Mouse (Mus musculus) brain, embryonic 14.5 days (tissue): ENCODE results near the gene Hdac6. TPM values are rescaled to one million over a fixed set of nuclear protein-coding genes. Genes with fewer than 3 reads are reported as not detected.

Experiments used
- DNase-seq: peaks from one replicate; pipeline ENCODE4 v3.0.0-alpha.2; 2011; ENCODE audit warnings: low read depth
- CTCF ChIP-seq: fragments of 200-500 bp; IDR thresholded peaks from 2 replicates; pipeline ENCODE4 v1.5.1; 2012; ENCODE audit warnings: inconsistent platforms, mild to moderate bottlenecking, moderate library complexity, borderline replicate concordance; ENCODE audit not compliant: insufficient read depth, insufficient read length; ENCODE audit errors: extremely low read depth
- POLR2A ChIP-seq: fragments of 200-500 bp; IDR thresholded peaks from 2 replicates; pipeline ENCODE4 v1.6.1; 2012; ENCODE audit warnings: mild to moderate bottlenecking, inconsistent platforms, borderline replicate concordance; ENCODE audit not compliant: poor library complexity, insufficient read depth, insufficient read length, severe bottlenecking; ENCODE audit errors: extremely low read depth
- polyA plus RNA-seq: library from polyadenylated mRNA; depleted of rRNA; stranded (reverse); fragments of >200 nt; gene quantifications from 2 replicates; pipeline ENCODE4 v1.2.3, GENCODE M21; 2012; rRNA removed

The Hdac6 gene
- polyA plus RNA-seq: 114 and 119 TPM in 2 replicates

DNA sequence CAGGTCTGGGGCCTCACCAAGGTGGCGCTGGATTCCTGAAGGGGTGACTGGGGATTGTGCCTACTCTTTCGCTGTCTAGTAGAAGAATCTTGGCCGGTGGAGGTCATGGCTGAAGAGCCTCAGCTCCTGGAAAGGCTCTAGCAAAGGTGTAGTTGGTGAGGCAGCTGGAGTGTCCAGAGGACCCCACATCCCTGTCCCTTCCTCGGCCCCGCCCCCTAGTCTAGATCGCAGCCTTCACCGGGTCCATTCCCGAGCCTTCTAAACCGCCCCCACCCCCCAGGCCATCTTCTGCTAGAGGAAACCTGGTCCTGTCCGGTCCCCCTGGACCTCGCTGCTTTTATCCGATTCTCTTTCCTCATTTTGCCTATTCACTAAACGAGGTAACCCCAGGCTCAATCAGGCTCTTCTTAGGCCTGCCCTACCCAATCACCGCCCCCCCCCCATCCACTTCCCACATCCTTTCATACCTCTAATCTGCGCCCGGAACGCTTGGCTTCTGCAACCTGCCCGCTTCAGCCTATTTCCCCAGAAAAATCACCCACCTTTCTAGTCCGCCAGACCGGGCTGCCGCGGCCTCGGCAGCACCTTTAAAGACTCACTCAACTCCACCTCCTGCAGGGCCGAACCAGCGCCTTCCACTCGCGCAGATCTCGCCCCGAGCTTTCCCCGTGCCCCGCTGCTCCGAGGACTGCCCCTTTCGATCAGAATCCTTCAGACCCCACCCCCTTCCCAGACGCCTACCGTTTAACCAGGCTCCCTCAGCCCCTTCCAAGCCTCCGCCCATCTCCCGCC, at the start of gene Hdac6:
Gene Hdac6, minus strand, starts transcription at position 782 of the 792 bp plus-strand sequence.
- no peak for DNase-seq
- TF ChIP-seq CTCF: no peak
- TF ChIP-seq POLR2A: peak; percentile 58; the same call in 1 of the 2 replicates

DNA sequence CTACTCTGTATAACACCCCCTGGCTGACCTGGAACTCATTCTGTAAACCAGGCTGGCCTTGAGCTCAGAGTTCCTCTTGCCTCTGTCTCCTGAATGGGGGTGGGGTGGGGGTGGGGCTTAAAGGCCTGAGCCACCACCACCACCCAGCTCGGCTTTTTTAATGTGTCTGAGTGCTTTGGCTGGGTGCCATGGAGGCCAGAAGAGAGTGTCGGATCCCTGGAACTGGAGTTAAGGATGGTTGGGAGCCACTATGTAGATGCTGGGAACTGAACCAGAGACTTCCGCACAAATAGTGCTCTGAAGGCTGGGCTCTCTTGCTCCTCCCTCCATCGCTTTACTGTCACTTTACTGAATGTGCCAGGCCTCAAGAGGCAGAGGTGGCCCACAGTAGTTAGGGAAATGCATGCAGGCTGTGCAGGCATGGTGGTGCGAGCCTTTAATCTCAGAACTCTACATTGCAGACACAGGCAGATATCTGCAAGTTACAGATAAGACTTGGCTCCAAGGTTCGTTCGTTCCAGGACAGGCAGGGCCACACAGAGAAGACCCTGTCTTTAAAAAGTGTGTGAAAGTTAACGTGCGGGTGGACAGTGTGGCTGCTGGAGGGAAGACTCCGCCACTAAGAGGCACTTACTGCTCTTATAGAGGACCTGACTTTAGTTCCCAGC, 45.5 kb upstream of the Hdac6 start:
- TF ChIP-seq CTCF (no peak), POLR2A (no peak)
- DNase-seq: no peak

DNA sequence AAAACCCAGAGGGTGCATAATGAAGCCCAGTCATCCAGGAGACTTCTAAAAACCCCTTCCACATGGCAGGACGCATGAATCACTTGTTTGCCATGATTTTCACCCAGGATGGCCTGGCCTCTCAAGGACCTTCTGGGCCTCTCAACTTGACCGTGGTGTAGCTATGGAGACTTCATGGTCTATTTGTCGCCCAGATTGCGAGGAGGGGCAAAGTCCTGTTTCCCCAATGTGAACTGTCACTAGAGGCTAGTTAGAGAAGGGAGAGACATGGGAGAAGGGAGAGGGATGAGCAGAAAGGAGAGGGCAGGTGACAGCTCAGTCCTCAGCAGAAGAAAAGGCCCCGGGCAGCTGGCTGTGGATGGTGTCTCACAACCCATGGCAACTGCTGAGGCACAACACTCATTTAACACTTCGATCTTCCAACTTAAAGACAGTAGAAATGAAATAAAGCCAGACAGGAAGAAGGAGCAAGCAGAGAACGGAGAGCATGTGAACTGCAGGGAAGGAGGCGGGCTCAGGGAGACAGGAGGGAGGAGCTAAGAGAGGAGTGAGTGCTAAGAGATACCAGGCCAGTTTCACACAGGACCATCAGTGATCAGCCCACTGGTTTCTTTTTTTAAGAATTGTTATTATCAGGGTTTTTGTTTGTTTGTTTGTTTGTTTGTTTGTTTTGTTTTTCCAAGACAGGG, 44.8 kb upstream of the Hdac6 start:
- DNase-seq: no peak

DNA sequence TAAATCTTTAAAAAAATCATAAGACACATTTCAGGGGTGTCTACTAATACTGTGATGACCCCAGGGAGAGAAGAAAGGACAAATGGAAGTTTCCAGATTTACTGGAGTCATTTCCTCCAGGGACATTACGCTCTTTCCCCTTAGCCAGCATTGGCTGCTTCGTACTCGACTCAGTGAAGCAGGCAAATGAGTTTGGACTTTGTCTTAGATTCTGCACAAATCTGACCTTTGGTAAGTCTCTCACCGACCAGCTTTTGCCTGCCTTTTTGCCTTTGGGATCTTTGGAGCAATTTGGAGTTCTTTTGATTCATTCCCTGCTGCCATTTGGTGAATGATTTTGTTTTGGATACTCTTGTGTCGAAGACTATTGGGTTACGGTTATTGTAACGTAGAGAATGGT, 33.7 kb upstream of the Hdac6 start:
- no peak for TF ChIP-seq CTCF
- no peak for TF ChIP-seq POLR2A

More for the DNA sequence above, 44.8 kb upstream of the Hdac6 start:
- TF ChIP-seq CTCF (no peak), POLR2A (no peak)

DNA sequence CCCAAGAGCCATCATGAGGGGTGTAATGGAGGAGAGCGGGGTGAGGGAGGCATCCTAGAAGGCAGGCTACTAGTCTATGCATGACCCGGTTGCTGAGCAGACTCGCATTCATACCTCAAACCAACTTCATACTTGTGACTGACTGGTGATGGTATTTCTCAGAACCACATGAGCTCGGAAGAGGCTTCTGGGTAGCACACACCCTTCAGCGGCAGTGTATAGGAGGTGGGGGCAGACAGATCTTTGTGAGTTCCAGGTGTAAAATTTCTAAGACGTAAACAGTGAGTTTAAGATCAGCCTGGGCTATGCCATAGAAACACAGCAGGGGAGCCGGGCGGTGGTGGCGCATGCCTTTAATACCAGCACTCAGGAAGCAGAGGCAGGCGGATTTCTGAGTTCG, 30.2 kb upstream of the Hdac6 start, which contains the start of gene Gata1:
Gene Gata1, minus strand, starts transcription at position 180 of the 400 bp plus-strand sequence.
- no peak for TF ChIP-seq CTCF
- no peak for TF ChIP-seq POLR2A
- DNase-seq: no peak

More for the DNA sequence above, 33.7 kb upstream of the Hdac6 start:
- DNase-seq: no peak

DNA sequence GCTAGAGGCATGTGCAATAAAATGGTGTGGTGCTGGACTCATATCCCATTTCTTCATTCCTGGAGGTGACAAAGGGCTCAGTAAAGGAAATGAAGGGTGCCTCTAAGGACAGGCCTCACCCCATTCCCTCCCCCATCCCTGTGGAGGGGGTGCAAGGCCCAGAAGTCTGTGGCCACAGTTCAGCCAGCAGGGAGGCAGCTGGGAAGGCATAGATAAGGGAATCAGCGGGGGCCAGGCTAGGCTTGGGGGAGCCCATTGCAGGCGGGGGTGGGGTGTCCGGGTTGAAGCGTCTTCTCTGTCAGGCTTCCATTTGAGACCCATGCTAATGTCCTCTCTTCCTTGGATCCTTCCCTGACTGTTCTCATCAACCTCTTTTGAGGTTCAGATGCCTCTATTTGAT, 23.6 kb upstream of the Hdac6 start:
- TF ChIP-seq CTCF: no peak
- no peak for TF ChIP-seq POLR2A
- no peak for DNase-seq

DNA sequence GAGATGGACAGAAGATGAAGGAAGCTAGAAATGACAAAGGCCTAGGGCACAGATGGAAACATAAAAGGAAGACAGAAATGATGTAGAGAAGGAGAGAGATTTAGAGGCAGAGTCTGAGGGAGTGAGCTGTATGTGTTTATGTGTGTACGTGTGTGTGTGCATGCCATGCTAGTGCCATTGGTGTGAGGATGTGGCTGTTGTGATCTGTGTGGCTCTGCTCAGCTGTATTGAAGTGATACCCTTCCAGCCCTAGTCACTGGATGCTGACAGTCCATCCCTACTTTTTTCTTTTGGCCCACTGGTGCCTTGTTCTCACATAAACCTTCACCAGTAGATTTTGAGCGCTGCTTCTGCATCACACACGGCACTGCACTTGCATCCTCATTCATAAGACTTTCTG, 21.2 kb upstream of the Hdac6 start:
- TF ChIP-seq CTCF: no peak
- no peak for TF ChIP-seq POLR2A
- no peak for DNase-seq

DNA sequence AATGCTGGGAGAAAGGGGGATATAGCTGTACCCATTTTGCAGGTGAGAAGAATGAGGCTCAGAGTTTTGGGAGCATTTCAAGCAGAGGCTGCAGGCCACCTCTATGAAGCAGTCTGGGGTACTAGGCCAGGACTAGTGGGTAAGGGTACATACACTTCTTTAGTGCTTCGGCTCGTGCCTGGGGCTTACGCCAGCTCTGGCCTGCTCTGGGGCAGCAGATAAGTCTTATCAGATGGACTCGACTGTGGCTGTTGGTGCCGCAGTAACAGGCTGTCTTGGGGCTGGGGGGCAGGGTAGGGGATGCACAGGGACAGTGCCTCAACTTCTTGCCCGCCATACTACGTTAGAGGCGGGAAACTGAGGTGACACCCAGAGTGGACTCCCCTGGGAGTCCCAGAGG, 20.5 kb upstream of the Hdac6 start:
- no peak for DNase-seq
- TF ChIP-seq POLR2A (no peak), CTCF (no peak)

DNA sequence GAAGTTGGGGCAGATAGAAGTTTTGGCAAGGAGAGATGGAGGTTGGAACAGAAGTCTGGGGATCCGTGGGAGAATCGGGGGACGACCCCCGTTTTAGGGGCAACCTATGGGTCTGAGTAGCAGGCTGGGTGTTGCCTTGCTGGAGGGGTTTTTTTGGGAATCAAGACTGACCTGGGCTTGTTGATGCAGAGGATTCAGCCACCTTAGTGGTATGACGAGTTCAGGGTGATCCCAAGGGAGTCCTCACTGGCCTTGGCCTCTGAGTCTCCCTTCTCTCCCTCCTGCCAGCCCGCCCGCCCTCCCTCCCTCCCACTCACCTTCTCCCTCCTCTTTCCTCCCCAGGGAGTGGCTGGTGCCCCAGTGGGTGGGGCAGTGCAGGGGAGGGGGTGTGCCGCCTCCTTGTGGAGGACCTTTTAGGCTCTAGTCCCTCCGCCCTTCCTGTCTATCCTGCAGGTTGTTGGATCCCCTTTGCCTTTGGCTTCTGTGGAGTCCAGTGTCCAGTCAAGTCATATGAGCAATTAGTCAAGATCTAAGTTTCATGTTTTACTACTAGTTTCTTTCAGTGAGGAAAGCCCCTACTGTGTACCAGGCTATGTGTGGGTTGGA, 20.0 kb upstream of the Hdac6 start:
- TF ChIP-seq CTCF (no peak), POLR2A (no peak)
- no peak for DNase-seq

DNA sequence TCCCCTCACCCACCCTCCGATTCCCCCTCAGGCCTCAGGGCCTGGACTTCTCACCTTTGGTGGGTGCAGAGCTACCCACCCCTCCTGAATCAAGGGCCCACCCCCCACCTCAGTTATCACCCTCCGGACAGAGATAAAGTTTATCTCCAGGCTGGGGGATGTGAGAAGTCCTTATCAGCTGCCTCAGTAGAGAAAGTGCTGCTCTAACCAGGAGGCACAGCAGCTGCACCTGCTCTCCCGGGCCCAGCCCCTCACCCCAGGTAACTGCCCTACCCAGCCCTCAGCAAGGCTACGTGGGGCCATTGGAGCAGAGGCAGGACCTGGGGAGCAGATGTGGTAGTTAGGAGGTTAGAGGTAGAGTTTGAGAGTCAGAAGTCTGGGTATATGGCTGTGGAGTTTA, 18.5 kb upstream of the Hdac6 start:
- no peak for DNase-seq
- TF ChIP-seq POLR2A: no peak
- no peak for TF ChIP-seq CTCF

DNA sequence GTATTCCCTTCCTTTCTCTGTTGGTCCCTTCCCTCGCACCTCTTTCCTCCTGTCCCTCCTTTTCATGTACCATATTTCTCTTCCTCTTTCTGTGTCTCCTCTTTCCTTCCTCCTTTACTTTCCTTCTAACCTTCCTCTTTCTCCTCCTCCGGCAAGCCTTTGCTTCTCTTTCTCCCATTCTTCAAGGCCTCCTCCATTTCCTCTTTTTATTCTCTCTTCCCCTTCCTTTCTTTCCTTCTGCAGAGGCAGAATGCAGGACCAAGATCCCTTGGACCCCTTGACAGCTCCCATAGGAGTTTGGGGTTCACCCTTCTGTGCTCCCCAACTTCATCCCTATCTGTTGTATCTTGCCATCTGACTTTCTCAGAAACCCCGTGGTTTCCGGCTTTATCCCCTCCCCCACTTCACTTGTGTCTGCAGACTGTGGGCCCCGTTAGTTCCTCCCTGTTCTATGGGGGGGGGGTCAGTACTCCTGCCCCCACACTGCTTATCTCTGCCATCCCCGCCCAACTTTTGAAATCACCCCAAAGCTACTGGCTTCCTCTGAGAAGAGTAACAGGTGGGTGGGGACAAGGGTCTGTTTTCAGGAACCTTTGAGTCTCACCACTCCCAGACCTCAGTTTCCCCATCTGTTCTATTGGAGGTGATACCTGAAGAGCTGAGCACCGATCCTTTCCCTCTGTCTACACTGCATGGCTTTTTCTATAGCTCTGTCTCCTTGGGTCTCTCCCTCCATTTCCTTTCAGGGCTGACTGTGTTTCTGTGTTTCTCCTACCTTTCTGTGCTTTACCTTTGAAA, 16.3 kb upstream of the Hdac6 start:
- TF ChIP-seq POLR2A: no peak
- no peak for TF ChIP-seq CTCF
- DNase-seq: no peak
